Mouse (Mus musculus) stomach, embryonic 16.5 days (tissue): ENCODE data around the gene Iba57. TPM values are rescaled to one million over a fixed set of nuclear protein-coding genes. Genes with fewer than 3 reads are reported as not detected.

Experiments
- ATAC-seq: fragments of 200-750 bp; cut with Nextera tagmentation; 2 replicates; pipeline ENCODE4 v1.8.0; 2017; ENCODE audit warnings: moderate number of reproducible peaks, moderate TSS enrichment; ENCODE audit not compliant: insufficient read depth, low FRiP score
- H3K27ac ChIP-seq: fragments of 300-500 bp; sonication (generic); 2 replicates; pipeline ENCODE4 v1.5.1; 2014; ENCODE audit warnings: low read length
- H3K27me3 ChIP-seq: fragments of 300-500 bp; sonication (generic); 2 replicates; pipeline ENCODE4 v1.6.1; 2014; ENCODE audit warnings: low read length, control low read depth, mixed read lengths; ENCODE audit not compliant: control insufficient read depth, insufficient read depth
- H3K36me3 ChIP-seq: fragments of 300-500 bp; sonication (generic); 2 replicates; pipeline ENCODE4 v1.6.1; 2014; ENCODE audit warnings: low read length; ENCODE audit not compliant: control insufficient read depth, insufficient read depth
- H3K4me1 ChIP-seq: fragments of 300-500 bp; sonication (generic); 2 replicates; pipeline ENCODE4 v1.6.1; 2014; ENCODE audit warnings: low read length, control low read depth, mixed read lengths; ENCODE audit not compliant: control insufficient read depth, insufficient read depth
- H3K4me2 ChIP-seq: fragments of 300-500 bp; sonication (generic); 2 replicates; pipeline ENCODE4 v1.6.1; 2014; ENCODE audit warnings: low read depth, low read length, mixed read lengths
- H3K4me3 ChIP-seq: fragments of 300-500 bp; sonication (generic); replicated peaks from 2 replicates; pipeline ENCODE4 v1.5.1; 2014; ENCODE audit warnings: mild to moderate bottlenecking, low read length
- H3K9ac ChIP-seq: fragments of 300-500 bp; sonication (generic); 2 replicates; pipeline ENCODE4 v1.6.1; 2014; ENCODE audit warnings: low read length
- H3K9me3 ChIP-seq: fragments of 300-500 bp; sonication (generic); replicated peaks from 2 replicates; pipeline ENCODE4 v1.6.1; 2016; ENCODE audit warnings: low read length, control low read depth; ENCODE audit not compliant: control insufficient read depth
- WGBS: fragments of 180-500 bp; shearing (Covaris S2); extraction: QIAGEN DNeasy Blood & Tissue Kit; methylation state at CpG from one replicate; pipeline ENCODE4 v1.1.7; 2014; 5-methylcytosine and 5-hydroxymethylcytosine counted together
- polyA plus RNA-seq: library from polyadenylated mRNA; unstranded; fragments of >200 nt; fragmentation: Nextera tagmentation; extraction: Ambion mirVana; gene quantifications from 2 replicates; pipeline ENCODE4 v1.2.1, GENCODE M21; 2015

Gene Iba57
- polyA plus RNA-seq, 1 experiment from 2014 or later, result 7.0 TPM

GRCm38 (mm10) chr11:59202081-59202995 is 38.8 kb upstream of the Iba57 start, which contains the start of gene Mrpl55:
Mrpl55 (plus strand) TSS chr11:59202486.
- Histone ChIP-seq H3K27me3 (no peaks in the 10 kb centered on the region), H3K27ac (peak within 1 kb of the TSS; percentile 84), H3K4me1 (peaks cover 12% of the 10 kb centered on the region), H3K4me3 (peak within 1 kb of the TSS; percentile 90), H3K9me3 (no peaks in the 10 kb centered on the region), H3K36me3 (0 out of 2 replicates have a peak, but pooled peaks cover 3% of the 10 kb centered on the region), H3K4me2 (peak within 1 kb of the TSS; percentile 84), H3K9ac (peak within 1 kb of the TSS; percentile 91)
- WGBS, result under 1% methylated on average over 63 of the region's 63 CpGs
- ATAC-seq, result peak; percentile 97

- WGBS, result 22% methylated on average over 16 of the region's 16 CpGs
- ATAC-seq, result no peak
- H3K4me2 ChIP-seq, result peak overlapping the region; percentile 84
Measured at GRCm38 (mm10) chr11:59201216-59202002, 37.9 kb upstream of the Iba57 start.

GRCm38 (mm10) chr11:59196230-59196629 is 32.7 kb upstream of the Iba57 start:
- Histone ChIP-seq H3K9ac (no peak overlapping the region), H3K27ac (no peak overlapping the region)

More at GRCm38 (mm10) chr11:59201216-59202002, 37.9 kb upstream of the Iba57 start:
- Histone ChIP-seq H3K4me1 (peaks cover 12% of the 10 kb centered on the region), H3K9ac (peak overlapping the region; percentile 91), H3K4me3 (peak overlapping the region; percentile 90), H3K36me3 (0 out of 2 replicates have a peak, but pooled peaks cover 3% of the 10 kb centered on the region), H3K9me3 (no peaks in the 10 kb centered on the region), H3K27ac (peak overlapping the region; percentile 84), H3K27me3 (no peaks in the 10 kb centered on the region)

GRCm38 (mm10) chr11:59192059-59192386 is 28.5 kb upstream of the Iba57 start, which contains the start of gene Guk1:
Guk1 (minus strand) TSS chr11:59192212.
- Histone ChIP-seq H3K4me3 (peak within 1 kb of the TSS; percentile 63), H3K9me3 (no peaks in the 10 kb centered on the region), H3K4me1 (0 out of 2 replicates have a peak, but pooled peaks cover 5% of the 10 kb centered on the region), H3K27ac (peak within 1 kb of the TSS; percentile 89), H3K36me3 (no peaks in the 10 kb centered on the region), H3K9ac (peak within 1 kb of the TSS; percentile 73), H3K4me2 (peak within 1 kb of the TSS; percentile 70), H3K27me3 (no peaks in the 10 kb centered on the region)
- ATAC-seq, result no peak
- WGBS, result 5% methylated on average over 16 of the region's 16 CpGs

More at GRCm38 (mm10) chr11:59196230-59196629, 32.7 kb upstream of the Iba57 start:
- H3K27me3 ChIP-seq, result no peaks in the 10 kb centered on the region
- 0 out of 2 replicates have a peak, but pooled peaks cover 3% of the 10 kb centered on the region for H3K36me3 ChIP-seq
- peaks cover 3% of the 10 kb centered on the region; the same call in 1 of the 2 replicates for H3K4me1 ChIP-seq
- no peaks in the 10 kb centered on the region for H3K9me3 ChIP-seq
- H3K4me2 ChIP-seq, result no peak overlapping the region
- H3K4me3 ChIP-seq, result no peak overlapping the region
- no peak for ATAC-seq

- peak overlapping the region; percentile 63 for H3K4me3 ChIP-seq
- H3K36me3 ChIP-seq, result no peaks in the 10 kb centered on the region
- H3K9ac ChIP-seq, result peak overlapping the region; percentile 73
- peak overlapping the region; percentile 70 for H3K4me2 ChIP-seq
- H3K27me3 ChIP-seq, result no peaks in the 10 kb centered on the region
- H3K9me3 ChIP-seq, result no peaks in the 10 kb centered on the region
- peak overlapping the region; percentile 89 for H3K27ac ChIP-seq
- 0 out of 2 replicates have a peak, but pooled peaks cover 5% of the 10 kb centered on the region for H3K4me1 ChIP-seq
- ATAC-seq, result peak; percentile 97
- WGBS, result under 1% methylated on average over 57 of the region's 59 CpGs
Measured at GRCm38 (mm10) chr11:59191231-59192058, 27.9 kb upstream of the Iba57 start.

- no peak overlapping the region for H3K9ac ChIP-seq
- no peak for ATAC-seq
Measured at GRCm38 (mm10) chr11:59187706-59188105, 24.2 kb upstream of the Iba57 start.

GRCm38 (mm10) chr11:59185490-59185889 is 22.0 kb upstream of the Iba57 start:
- Histone ChIP-seq H3K27ac (no peak overlapping the region), H3K4me1 (peaks cover 12% of the 10 kb centered on the region), H3K36me3 (peaks cover 7% of the 10 kb centered on the region; the same call in 1 of the 2 replicates), H3K4me3 (no peak overlapping the region), H3K4me2 (no peak overlapping the region), H3K9ac (no peak overlapping the region), H3K9me3 (no peaks in the 10 kb centered on the region), H3K27me3 (no peaks in the 10 kb centered on the region)
- 79% methylated on average over 5 of the region's 5 CpGs for WGBS
- no peak for ATAC-seq

More at GRCm38 (mm10) chr11:59187706-59188105, 24.2 kb upstream of the Iba57 start:
- no peaks in the 10 kb centered on the region for H3K9me3 ChIP-seq
- H3K4me2 ChIP-seq, result no peak overlapping the region
- H3K27ac ChIP-seq, result no peak overlapping the region
- H3K4me1 ChIP-seq, result peaks cover 12% of the 10 kb centered on the region
- H3K4me3 ChIP-seq, result no peak overlapping the region
- peaks cover 7% of the 10 kb centered on the region; the same call in 1 of the 2 replicates for H3K36me3 ChIP-seq
- H3K27me3 ChIP-seq, result no peaks in the 10 kb centered on the region
- WGBS, result 56% methylated on average over 6 of the region's 6 CpGs

GRCm38 (mm10) chr11:59183821-59184220 is 20.3 kb upstream of the Iba57 start:
- Histone ChIP-seq H3K27me3 (peaks cover 10% of the 10 kb centered on the region; the same call in 1 of the 2 replicates), H3K9me3 (no peaks in the 10 kb centered on the region), H3K4me1 (peaks cover 12% of the 10 kb centered on the region), H3K4me3 (no peak overlapping the region), H3K4me2 (0 out of 2 replicates have a peak overlapping the region, but pooled peaks have one; percentile 7), H3K27ac (peak overlapping the region; percentile 73), H3K9ac (0 out of 2 replicates have a peak overlapping the region, but pooled peaks have one; percentile 24), H3K36me3 (peaks cover 7% of the 10 kb centered on the region; the same call in 1 of the 2 replicates)
- WGBS, result 31% methylated on average over 3 of the region's 3 CpGs
- ATAC-seq, result peak; percentile 44; the same call in 1 of the 2 replicates
